Mouse (Mus musculus) ES-E14 (cell line): Measurements from ENCODE around the gene Slc15a1. TPM values are rescaled to one million over a fixed set of nuclear protein-coding genes. Genes with fewer than 3 reads are reported as not detected.

Source experiments
- DNase-seq: peaks from one replicate; pipeline ENCODE4 v3.0.0-alpha.2; 2013; ENCODE audit warnings: low read depth, low spot score
- H3K27ac ChIP-seq: 2 replicates; pipeline ENCODE4 v1.5.1; 2012; ENCODE audit warnings: low read depth, mild to moderate bottlenecking, low read length, moderate library complexity, mixed read lengths; ENCODE audit not compliant: poor library complexity, insufficient read depth, severe bottlenecking
- H3K36me3 ChIP-seq: 2 replicates; pipeline ENCODE4 v1.6.1; 2012; ENCODE audit warnings: mild to moderate bottlenecking, low read length, moderate library complexity, mixed read lengths; ENCODE audit not compliant: control insufficient read depth, poor library complexity, insufficient read depth, severe bottlenecking
- H3K4me1 ChIP-seq, 2 experiments: fragments of 150-350 bp in 1 of 2; sonication (generic) in 1 of 2; 2 replicates each; pipeline ENCODE4 v1.6.1; 2012; ENCODE audit warnings: low read length in 2 of 2, mild to moderate bottlenecking in 1 of 2, mixed read lengths in 1 of 2; ENCODE audit not compliant: control insufficient read depth in 2 of 2, insufficient read depth in 2 of 2, poor library complexity in 1 of 2
- H3K4me3 ChIP-seq, 2 experiments: fragments of 150-350 bp in 1 of 2; sonication (generic) in 1 of 2; 2 replicates each; pipeline ENCODE4 v1.5.1; 2012; ENCODE audit warnings: low read length in 2 of 2, low read depth in 1 of 2, mild to moderate bottlenecking in 1 of 2, mixed read lengths in 1 of 2; ENCODE audit not compliant: insufficient read depth in 1 of 2, poor library complexity in 1 of 2, severe bottlenecking in 1 of 2
- H3K9ac ChIP-seq: 2 replicates; pipeline ENCODE4 v1.6.1; 2012; ENCODE audit warnings: low read depth, mild to moderate bottlenecking, low read length, mixed read lengths; ENCODE audit not compliant: poor library complexity, insufficient read depth, severe bottlenecking
- H3K9me3 ChIP-seq: fragments of 150-350 bp; sonication (generic); 2 replicates; pipeline ENCODE4 v1.6.1; 2012; ENCODE audit warnings: low read depth, mild to moderate bottlenecking, low read length; ENCODE audit not compliant: control insufficient read depth, insufficient read depth
- CHD2 ChIP-seq: IDR thresholded peaks from 2 replicates; pipeline ENCODE4 v1.6.1; 2014; ENCODE audit warnings: mild to moderate bottlenecking, low read depth, low read length, inconsistent platforms
- HCFC1 ChIP-seq: IDR thresholded peaks from 2 replicates; pipeline ENCODE4 v1.6.1; 2012; ENCODE audit warnings: low read length, inconsistent platforms, borderline replicate concordance; ENCODE audit not compliant: insufficient read depth
- MAFK ChIP-seq: IDR thresholded peaks from 2 replicates; pipeline ENCODE4 v1.6.1; 2014; ENCODE audit warnings: mild to moderate bottlenecking, low read depth, low read length, inconsistent platforms; ENCODE audit not compliant: insufficient read depth
- ZC3H11A ChIP-seq: IDR thresholded peaks from 2 replicates; pipeline ENCODE4 v1.6.1; 2012; ENCODE audit warnings: low read depth, mild to moderate bottlenecking, inconsistent platforms, low read length, borderline replicate concordance
- ZNF384 ChIP-seq: IDR thresholded peaks from 2 replicates; pipeline ENCODE4 v1.6.1; 2012; ENCODE audit warnings: low read depth, low read length, inconsistent platforms
- in situ Hi-C, 2 experiments: fragments of 600-800 bp; cut with MboI; formaldehyde crosslinking; loops; one replicate each; pipeline ENCODE4 v1.15.1; 2025; ENCODE audit warnings: low sequenced_read_pairs in 2 of 2, inconsistent platforms in 1 of 2; ENCODE audit not compliant: unreplicated experiment in 2 of 2
- total RNA-seq: library from RNA; depleted of rRNA; stranded (reverse); fragments of 300-350 nt; gene quantifications from 2 replicates; pipeline ENCODE4 v1.2.3, GENCODE M21; 2012

Slc15a1 gene
- total RNA-seq, 1 experiment: 4.6 TPM

GRCm38 (mm10) chr14:121456416-121457285, 48.4 kb downstream of the Slc15a1 start:
- peak overlapping the region in 1 of 2 experiments; percentile 39; a peak in 2 of 4 replicates for H3K4me3 ChIP-seq
- H3K9ac ChIP-seq: peak overlapping the region; percentile 33
- no peak overlapping the region for H3K27ac ChIP-seq
- in situ Hi-C loops: no loop called here
- peak; percentile 39 for DNase-seq
- peaks cover 0 to 4% of the 10 kb centered on the region in 2 experiments; a peak in 1 of 4 replicates for H3K4me1 ChIP-seq
- no peaks in the 10 kb centered on the region for H3K9me3 ChIP-seq
- TF ChIP-seq MAFK (no peak), ZC3H11A (no peak), CHD2 (0 out of 2 replicates have a peak, but pooled peaks have one; percentile 49), HCFC1 (no peak), ZNF384 (0 out of 2 replicates have a peak, but pooled peaks have one; percentile 41)
- no peaks in the 10 kb centered on the region for H3K36me3 ChIP-seq

GRCm38 (mm10) chr14:121455976-121456375, 49.1 kb downstream of the Slc15a1 start:
- Histone ChIP-seq H3K9ac (peak overlapping the region; percentile 19), H3K36me3 (no peaks in the 10 kb centered on the region), H3K4me1 (peaks cover 0 to 4% of the 10 kb centered on the region in 2 experiments; a peak in 1 of 4 replicates), H3K27ac (no peak overlapping the region), H3K9me3 (no peaks in the 10 kb centered on the region), H3K4me3 (peak overlapping the region; percentile 39 to 47)
- in situ Hi-C loops: no loop called here
- no peak for DNase-seq
- TF ChIP-seq ZC3H11A (no peak), HCFC1 (no peak), ZNF384 (no peak), CHD2 (no peak), MAFK (no peak)

GRCm38 (mm10) chr14:121455527-121455926, 49.5 kb downstream of the Slc15a1 start:
- H3K4me1 ChIP-seq: peaks cover 0 to 4% of the 10 kb centered on the region in 2 experiments; a peak in 1 of 4 replicates
- in situ Hi-C loops: no loop called here
- peak overlapping the region; percentile 19; the same call in 1 of the 2 replicates for H3K9ac ChIP-seq
- no peak overlapping the region for H3K27ac ChIP-seq
- H3K36me3 ChIP-seq: no peaks in the 10 kb centered on the region
- H3K4me3 ChIP-seq: peak overlapping the region; percentile 39 to 47
- TF ChIP-seq ZNF384 (no peak), ZC3H11A (peak; percentile 57; the same call in 1 of the 2 replicates), CHD2 (no peak), HCFC1 (no peak), MAFK (no peak)
- DNase-seq: peak; percentile 87
- no peaks in the 10 kb centered on the region for H3K9me3 ChIP-seq

- Histone ChIP-seq H3K36me3 (no peaks in the 10 kb centered on the region), H3K9me3 (no peaks in the 10 kb centered on the region), H3K9ac (no peak overlapping the region), H3K27ac (no peak overlapping the region), H3K4me1 (peaks cover 0 to 4% of the 10 kb centered on the region in 2 experiments; a peak in 1 of 4 replicates), H3K4me3 (no peak overlapping the region)
- TF ChIP-seq HCFC1 (no peak), MAFK (no peak), CHD2 (no peak), ZNF384 (no peak), ZC3H11A (no peak)
- no peak for DNase-seq
- in situ Hi-C loops: no loop called here
These were observed 51.9 kb downstream of the Slc15a1 start for GRCm38 (mm10) chr14:121453130-121453529.
